Mouse (Mus musculus) spleen, adult 2 months (tissue): ENCODE measurements around the gene Camk2n1. TPM values are rescaled to one million over a fixed set of nuclear protein-coding genes. Genes with fewer than 3 reads are reported as not detected.

Source experiments
- DNase-seq, 2 experiments: peaks; one replicate each; pipeline versions ENCODE4 v3.0.0 to v3.0.0-alpha.2; 2012 to 2021; ENCODE audit warnings: low spot score in 2 of 2, low read depth in 1 of 2
- H3K27ac ChIP-seq: fragments of 200-500 bp; 2 replicates; pipeline ENCODE4 v1.5.1; 2012; ENCODE audit warnings: low read length, inconsistent platforms; ENCODE audit not compliant: insufficient read depth
- H3K27me3 ChIP-seq: fragments of 200-500 bp; 2 replicates; pipeline ENCODE4 v1.6.1; 2012; ENCODE audit warnings: mild to moderate bottlenecking, moderate library complexity, low read length, inconsistent platforms; ENCODE audit not compliant: control insufficient read depth, insufficient read depth
- H3K36me3 ChIP-seq: fragments of 200-500 bp; 2 replicates; pipeline ENCODE4 v1.6.1; 2012; ENCODE audit warnings: mild to moderate bottlenecking, low read length, inconsistent platforms; ENCODE audit not compliant: control insufficient read depth, insufficient read depth
- H3K4me1 ChIP-seq: fragments of 200-500 bp; 2 replicates; pipeline ENCODE4 v1.6.1; 2011; ENCODE audit warnings: inconsistent platforms; ENCODE audit not compliant: control insufficient read depth, insufficient read depth, insufficient read length
- H3K4me3 ChIP-seq: fragments of 200-500 bp; 2 replicates; pipeline ENCODE4 v1.5.1; 2011; ENCODE audit warnings: mild to moderate bottlenecking, inconsistent platforms; ENCODE audit not compliant: insufficient read depth, insufficient read length; ENCODE audit errors: extremely low read depth
- CTCF ChIP-seq: fragments of 200-500 bp; IDR thresholded peaks from 2 replicates; pipeline ENCODE4 v1.5.1; 2011; ENCODE audit warnings: mild to moderate bottlenecking, inconsistent platforms; ENCODE audit not compliant: insufficient read depth, insufficient read length, insufficient replicate concordance; ENCODE audit errors: extremely low read depth
- POLR2A ChIP-seq: fragments of 200-500 bp; IDR thresholded peaks from 2 replicates; pipeline ENCODE4 v1.6.1; 2011; ENCODE audit warnings: low read depth, low read length, inconsistent platforms
- WGBS: fragments of 180-500 bp; shearing (Covaris S2); methylation state at CpG from one replicate; pipeline ENCODE4 v1.1.7; 2018; 5-methylcytosine and 5-hydroxymethylcytosine counted together
- polyA plus RNA-seq: library from polyadenylated mRNA; depleted of rRNA; stranded (reverse); fragments of >200 nt; gene quantifications from 2 replicates; pipeline ENCODE4 v1.2.3, GENCODE M21; 2012; rRNA removed

Gene Camk2n1
- polyA plus RNA-seq, result 9.2 and 14.4 TPM in 2 replicates

DNA sequence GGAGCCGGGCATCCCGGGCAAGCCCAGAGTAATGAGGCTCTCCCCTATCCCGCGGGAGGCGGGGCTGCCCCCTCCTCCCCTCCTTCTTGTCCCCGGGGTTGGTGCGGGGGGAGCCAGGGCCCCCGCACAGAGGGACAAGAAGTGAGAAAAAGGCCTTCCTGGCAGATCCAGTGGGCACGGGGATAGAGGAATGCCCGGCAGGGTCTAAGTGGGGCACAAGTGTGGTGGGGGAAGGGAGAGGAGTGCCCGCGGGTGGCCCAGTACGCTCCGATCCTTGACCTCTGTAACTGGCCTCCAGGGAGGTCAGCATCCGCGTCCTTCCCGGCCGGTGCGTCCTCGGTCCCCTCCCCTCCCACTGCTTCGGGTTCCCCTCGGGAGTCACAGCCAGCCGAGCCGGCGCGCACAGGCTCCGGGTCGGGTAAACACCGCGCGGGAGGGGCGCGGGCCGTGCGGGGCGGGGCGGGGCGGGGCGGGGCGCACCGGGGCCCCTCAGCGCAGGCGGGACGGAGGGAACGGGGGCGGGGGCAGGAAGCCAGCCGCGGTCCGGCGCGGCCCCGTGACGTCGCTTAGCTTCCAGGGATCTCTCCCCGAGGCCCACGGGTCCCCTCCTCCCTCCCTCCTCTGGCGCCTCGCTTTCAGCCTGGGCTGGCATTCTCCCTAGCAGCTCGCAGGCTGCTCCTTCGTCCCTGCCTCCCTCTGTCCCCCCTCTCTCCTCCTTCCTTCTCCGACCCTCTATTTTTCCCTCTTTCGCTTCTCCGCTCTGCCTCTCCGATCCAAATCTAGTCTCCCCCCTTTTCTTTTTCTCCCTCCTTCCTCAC, at the start of gene Camk2n1:
Camk2n1 (plus strand) TSS at position 562 of the 818 bp plus-strand sequence.
- H3K4me3 ChIP-seq, result peak within 1 kb of the TSS; percentile 57
- peak in 1 of 2 experiments; percentile 16 for DNase-seq
- no peaks in the 10 kb centered on the region for H3K36me3 ChIP-seq
- peak within 1 kb of the TSS; percentile 29; the same call in 1 of the 2 replicates for H3K27ac ChIP-seq
- peaks cover 16% of the 10 kb centered on the region for H3K4me1 ChIP-seq
- peaks cover 29% of the 10 kb centered on the region for H3K27me3 ChIP-seq
- TF ChIP-seq CTCF (no peak), POLR2A (no peak)
- 1% methylated on average over 53 of the region's 64 CpGs for WGBS

DNA sequence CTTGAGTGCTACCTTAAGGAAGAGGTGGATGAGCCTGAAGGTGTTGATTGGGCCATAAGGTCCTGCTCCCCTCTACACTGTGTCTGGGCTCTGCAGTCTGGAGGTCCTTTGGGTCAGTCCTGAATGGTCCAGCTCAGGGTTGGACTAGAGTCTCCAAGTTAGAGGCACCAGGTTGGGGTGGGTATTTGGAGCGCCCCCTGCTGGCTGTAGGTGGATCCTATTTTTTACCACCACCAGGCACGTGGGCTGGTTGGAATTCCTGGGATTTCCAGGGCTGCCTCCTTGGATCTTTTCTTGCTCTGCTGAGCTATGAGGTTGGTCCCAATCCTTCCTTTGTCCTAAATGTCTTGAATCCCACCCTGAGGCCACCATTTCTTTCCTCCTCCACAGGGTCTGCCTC, 49.3 kb upstream of the Camk2n1 start:
- H3K36me3 ChIP-seq, result no peaks in the 10 kb centered on the region
- 11% methylated on average over 2 of the region's 2 CpGs for WGBS
- no peaks in the 10 kb centered on the region for H3K4me1 ChIP-seq
- TF ChIP-seq CTCF (peak; percentile 70; the same call in 1 of the 2 replicates), POLR2A (no peak)
- H3K4me3 ChIP-seq, result no peak overlapping the region
- H3K27me3 ChIP-seq, result 0 out of 2 replicates have a peak, but pooled peaks cover 1% of the 10 kb centered on the region
- DNase-seq, result peak in 1 of 2 experiments; percentile 29
- H3K27ac ChIP-seq, result no peak overlapping the region

DNA sequence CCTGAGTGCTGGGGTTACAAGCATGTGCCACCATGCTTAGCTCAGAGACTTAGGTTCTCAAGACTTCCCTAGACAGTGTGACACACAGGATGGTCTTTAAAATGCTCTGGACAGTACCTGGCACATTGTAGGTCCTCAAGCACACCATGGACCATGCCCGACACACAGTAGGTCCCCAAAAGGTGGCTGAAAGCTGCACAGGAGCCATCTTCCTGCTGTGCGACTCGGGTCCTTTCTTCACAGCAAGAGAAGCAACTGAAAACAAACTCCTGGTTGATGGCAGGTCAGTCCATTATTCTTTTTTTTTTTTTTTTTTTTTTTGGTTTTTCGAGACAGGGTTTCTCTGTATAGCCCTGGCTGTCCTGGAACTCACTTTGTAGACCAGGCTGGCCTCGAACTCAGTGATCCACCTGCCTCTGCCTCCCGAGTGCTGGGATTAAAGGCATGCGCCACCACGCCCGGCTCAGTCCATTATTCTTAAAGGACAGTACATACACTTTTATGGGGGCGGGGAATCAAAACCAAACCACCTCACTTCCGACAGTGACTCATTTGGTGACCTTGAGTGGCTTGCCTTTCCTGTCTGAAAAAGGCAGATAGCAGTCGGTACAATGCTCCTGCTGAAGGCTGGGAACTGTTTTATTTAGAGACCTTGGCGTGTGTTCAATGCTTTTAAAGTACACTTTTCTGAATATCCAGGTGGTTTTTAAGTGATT, 46.5 kb upstream of the Camk2n1 start:
- 24% methylated on average over 12 of the region's 13 CpGs for WGBS
- Histone ChIP-seq H3K36me3 (no peaks in the 10 kb centered on the region), H3K4me1 (no peaks in the 10 kb centered on the region), H3K27me3 (0 out of 2 replicates have a peak, but pooled peaks cover 1% of the 10 kb centered on the region), H3K27ac (no peak overlapping the region), H3K4me3 (no peak overlapping the region)
- DNase-seq, result no peak
- no peak for TF ChIP-seq POLR2A
- no peak for TF ChIP-seq CTCF

DNA sequence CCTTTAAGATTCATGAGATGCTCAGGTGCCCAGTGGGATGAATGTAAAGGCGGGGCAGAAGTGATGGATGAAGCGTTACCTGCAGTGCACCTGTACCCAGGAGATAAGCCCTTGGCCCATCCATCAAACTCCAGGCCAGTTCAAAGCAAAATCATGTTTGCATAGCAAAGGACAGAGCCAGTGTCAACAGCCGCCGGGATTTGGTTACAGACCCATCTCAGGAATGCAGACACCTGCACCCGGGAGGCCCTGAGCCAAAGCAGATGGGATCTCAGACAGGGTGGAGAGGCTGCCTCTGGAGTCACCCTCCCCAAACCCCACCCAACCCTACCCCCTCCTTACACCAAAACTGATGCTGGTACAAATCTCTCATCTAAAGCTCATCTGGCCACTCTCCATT, 43.1 kb upstream of the Camk2n1 start:
- no peaks in the 10 kb centered on the region for H3K27me3 ChIP-seq
- WGBS, result 80% methylated on average over 5 of the region's 5 CpGs
- TF ChIP-seq POLR2A (no peak), CTCF (no peak)

DNA sequence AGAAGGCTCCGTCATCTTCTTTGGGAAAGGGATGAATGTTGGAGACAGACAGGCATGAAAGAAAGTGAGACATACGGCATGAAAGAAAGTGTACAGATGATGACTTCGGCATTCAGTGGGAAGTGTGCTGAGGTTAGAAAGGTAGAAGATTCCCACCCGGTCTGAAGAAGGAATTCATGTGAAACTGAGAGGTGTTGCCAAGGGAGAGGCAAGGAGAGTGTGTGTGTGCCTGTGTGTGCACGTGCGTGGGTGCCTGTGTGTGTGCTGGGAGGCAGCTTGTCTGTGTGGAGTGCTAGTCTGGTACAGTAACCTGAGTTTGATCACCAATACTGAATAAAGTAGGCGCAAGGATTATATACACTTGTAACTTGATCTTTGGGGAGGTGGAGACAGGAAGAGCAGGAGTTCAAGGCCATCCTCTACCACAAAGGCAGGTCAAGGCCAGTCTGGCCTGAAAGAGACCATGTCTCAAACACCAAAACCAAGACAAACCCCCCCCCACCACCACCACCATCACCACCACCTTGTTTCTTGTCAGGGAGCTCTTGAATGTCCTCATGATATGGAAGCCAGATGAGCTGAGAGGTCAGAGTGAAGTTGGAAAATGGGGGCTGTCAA, 42.5 kb upstream of the Camk2n1 start:
- no peaks in the 10 kb centered on the region for H3K27me3 ChIP-seq
- TF ChIP-seq POLR2A, result no peak

More for the DNA sequence above, 43.1 kb upstream of the Camk2n1 start:
- Histone ChIP-seq H3K36me3 (no peaks in the 10 kb centered on the region), H3K4me1 (no peaks in the 10 kb centered on the region), H3K4me3 (no peak overlapping the region), H3K27ac (no peak overlapping the region)
- DNase-seq, result no peak

DNA sequence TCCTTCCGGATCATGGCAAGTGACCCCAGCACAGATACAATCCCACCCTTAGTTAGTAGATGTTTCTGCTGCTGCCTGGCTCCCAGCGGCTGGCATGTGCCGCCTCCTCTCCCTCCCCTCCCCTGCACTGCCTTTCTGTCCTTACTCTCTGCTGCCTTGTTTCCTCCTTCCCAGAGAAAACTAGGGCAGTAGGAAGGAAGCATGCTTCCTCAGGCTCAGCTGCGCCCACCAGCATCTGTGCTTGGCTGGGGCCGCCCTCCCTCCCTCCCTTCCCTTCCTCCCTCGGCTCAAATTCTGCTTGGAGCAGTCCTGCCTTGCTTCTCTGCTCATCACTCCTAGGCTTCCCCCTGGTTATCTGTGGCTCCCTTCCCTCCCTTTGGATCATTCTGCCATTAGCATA, 39.4 kb upstream of the Camk2n1 start:
- TF ChIP-seq POLR2A, result no peak
- no peak for TF ChIP-seq CTCF
- H3K4me1 ChIP-seq, result no peaks in the 10 kb centered on the region
- H3K36me3 ChIP-seq, result no peaks in the 10 kb centered on the region
- H3K4me3 ChIP-seq, result no peak overlapping the region
- no peak overlapping the region for H3K27ac ChIP-seq
- H3K27me3 ChIP-seq, result no peaks in the 10 kb centered on the region
- 30% methylated on average over 6 of the region's 6 CpGs for WGBS
- DNase-seq, result no peak

More for the DNA sequence above, 42.5 kb upstream of the Camk2n1 start:
- Histone ChIP-seq H3K4me1 (no peaks in the 10 kb centered on the region), H3K27ac (no peak overlapping the region), H3K4me3 (no peak overlapping the region), H3K36me3 (no peaks in the 10 kb centered on the region)
- DNase-seq, result no peak
- WGBS, result 81% methylated on average over 7 of the region's 7 CpGs
